Mouse (Mus musculus): Measurements from ENCODE around the gene Arhgef3. TPM values are rescaled to one million over a fixed set of nuclear protein-coding genes. Genes with fewer than 3 reads are reported as not detected.

Arhgef3 gene
- polyA plus RNA-seq, 1 experiment: 17.0 TPM

DNA sequence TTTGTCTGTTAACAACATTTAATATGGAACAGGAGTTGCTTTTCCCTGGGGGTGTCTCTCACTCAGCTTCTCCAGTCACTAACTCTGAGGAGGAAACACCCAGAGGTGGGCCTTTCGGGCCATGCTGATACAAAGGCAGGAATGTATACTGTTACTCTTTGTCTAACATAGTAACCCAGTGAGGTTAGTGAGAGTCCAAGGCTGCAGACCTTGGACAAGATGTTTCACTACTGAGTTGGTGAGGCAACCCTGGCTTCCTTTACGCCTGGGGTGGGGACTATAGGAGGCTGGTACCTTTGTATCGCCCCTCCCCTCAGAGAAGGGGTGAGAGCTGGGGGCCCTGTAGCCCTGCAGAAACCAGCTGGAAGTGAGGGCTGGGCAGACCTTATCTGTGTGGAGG, 7.9 kb downstream of the Arhgef3 start:
- TF ChIP-seq CTCF (IDR thresholded peaks at IDR 0.05; ENCODE audit: borderline replicate concordance, control insufficient read depth, extremely low read depth, insufficient read depth, low read length, poor library complexity) (no peak), POLR2A (IDR thresholded peaks at IDR 0.05; ENCODE audit: control insufficient read depth, extremely low read depth, insufficient read depth, low read length, poor library complexity) (no peak)
- WGBS: 84% methylated on average over 3 of the region's 3 CpGs
- H3K27me3 ChIP-seq (ENCODE audit: control insufficient read depth, insufficient read depth, low read length): no peaks in the 10 kb centered on the region
- no peak overlapping the region for H3K4me3 ChIP-seq (ENCODE audit: control insufficient read depth, insufficient read depth, low read length)
- no peak overlapping the region for H3K27ac ChIP-seq (ENCODE audit: control insufficient read depth, insufficient read depth, low read length)
- H3K4me1 ChIP-seq (replicated peaks; ENCODE audit: control insufficient read depth, insufficient read depth, low read length): no peaks in the 10 kb centered on the region
- DNase-seq: no peak
- no peaks in the 10 kb centered on the region for H3K36me3 ChIP-seq (ENCODE audit: control insufficient read depth, insufficient read depth, low read length)

DNA sequence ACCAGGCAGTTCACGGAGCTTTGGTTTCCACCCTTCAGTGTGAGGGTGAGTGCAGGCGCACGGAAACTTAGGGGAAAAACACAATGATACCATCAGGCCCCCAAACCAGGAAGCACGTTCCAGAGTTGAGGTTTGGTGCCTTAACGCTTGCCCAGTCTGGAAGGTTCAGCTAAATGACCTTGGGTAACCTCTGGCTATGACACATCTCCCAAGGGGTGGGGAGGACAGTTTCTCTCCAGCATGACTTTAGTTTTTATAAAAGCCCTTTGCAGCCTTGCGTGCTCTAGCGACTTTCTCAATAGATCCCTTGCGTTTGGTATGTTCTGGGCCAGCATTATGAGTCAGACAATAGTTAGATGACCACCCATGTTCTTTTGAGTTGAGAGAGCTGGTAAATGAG, 8.8 kb downstream of the Arhgef3 start:
- no peaks in the 10 kb centered on the region for H3K27me3 ChIP-seq (ENCODE audit: control insufficient read depth, insufficient read depth, low read length)
- H3K4me1 ChIP-seq (replicated peaks; ENCODE audit: control insufficient read depth, insufficient read depth, low read length): no peaks in the 10 kb centered on the region
- no peak overlapping the region for H3K27ac ChIP-seq (ENCODE audit: control insufficient read depth, insufficient read depth, low read length)
- H3K36me3 ChIP-seq (ENCODE audit: control insufficient read depth, insufficient read depth, low read length): no peaks in the 10 kb centered on the region
- no peak for DNase-seq
- TF ChIP-seq CTCF (IDR thresholded peaks at IDR 0.05; ENCODE audit: borderline replicate concordance, control insufficient read depth, extremely low read depth, insufficient read depth, low read length, poor library complexity): no peak
- no peak for TF ChIP-seq POLR2A (IDR thresholded peaks at IDR 0.05; ENCODE audit: control insufficient read depth, extremely low read depth, insufficient read depth, low read length, poor library complexity)
- WGBS: 14% methylated on average over 8 of the region's 8 CpGs
- H3K4me3 ChIP-seq (ENCODE audit: control insufficient read depth, insufficient read depth, low read length): no peak overlapping the region

DNA sequence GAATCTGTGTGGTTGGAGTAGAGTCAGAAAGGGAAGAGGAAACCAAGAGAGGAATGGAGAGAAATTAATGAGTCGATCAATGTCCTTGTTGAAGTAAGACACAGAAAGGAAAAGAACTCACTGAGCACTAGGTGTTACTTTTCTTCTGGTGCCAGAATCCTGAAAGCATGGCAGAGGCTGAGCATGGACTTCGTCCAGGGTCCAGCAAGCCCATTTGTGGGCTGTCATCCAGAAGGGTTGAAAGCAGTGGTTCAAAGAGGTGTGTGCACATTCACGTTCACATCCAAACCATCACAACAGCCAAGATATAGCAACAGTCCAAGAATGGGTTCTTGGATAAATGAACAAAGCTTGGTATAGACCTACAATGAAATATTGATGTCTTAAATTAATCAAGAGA, 15.3 kb downstream of the Arhgef3 start:
- WGBS: 96% methylated on average over 3 of the region's 3 CpGs
- Histone ChIP-seq H3K36me3 (ENCODE audit: control insufficient read depth, insufficient read depth, low read length) (no peaks in the 10 kb centered on the region), H3K4me1 (replicated peaks; ENCODE audit: control insufficient read depth, insufficient read depth, low read length) (no peaks in the 10 kb centered on the region), H3K27me3 (ENCODE audit: control insufficient read depth, insufficient read depth, low read length) (no peaks in the 10 kb centered on the region), H3K4me3 (ENCODE audit: control insufficient read depth, insufficient read depth, low read length) (no peak overlapping the region), H3K27ac (ENCODE audit: control insufficient read depth, insufficient read depth, low read length) (no peak overlapping the region)
- no peak for TF ChIP-seq CTCF (IDR thresholded peaks at IDR 0.05; ENCODE audit: borderline replicate concordance, control insufficient read depth, extremely low read depth, insufficient read depth, low read length, poor library complexity)
- TF ChIP-seq POLR2A (IDR thresholded peaks at IDR 0.05; ENCODE audit: control insufficient read depth, extremely low read depth, insufficient read depth, low read length, poor library complexity): no peak
- no peak for DNase-seq

DNA sequence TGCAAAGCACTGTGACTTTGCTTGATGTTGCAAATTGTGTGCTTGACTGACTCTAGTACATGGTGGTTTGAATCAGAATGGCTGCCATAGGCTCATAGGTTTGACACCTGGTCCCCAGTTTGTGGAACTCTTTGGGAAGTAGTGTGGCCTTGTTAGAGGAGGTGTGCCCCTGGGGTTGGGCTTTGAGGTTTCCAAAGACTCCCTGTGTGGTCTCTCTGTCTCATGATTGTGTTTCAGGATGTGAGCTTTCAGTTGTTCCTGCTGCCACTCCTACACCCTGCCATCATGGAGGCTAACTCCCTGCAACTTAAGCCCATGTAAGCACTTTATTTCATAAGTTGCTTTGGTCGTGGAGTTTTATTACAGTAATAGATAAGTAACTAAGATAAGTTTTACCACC, 16.0 kb downstream of the Arhgef3 start:
- no peaks in the 10 kb centered on the region for H3K4me1 ChIP-seq (replicated peaks; ENCODE audit: control insufficient read depth, insufficient read depth, low read length)
- 80% methylated on average over 1 of the region's 1 CpGs for WGBS
- DNase-seq: no peak
- no peaks in the 10 kb centered on the region for H3K27me3 ChIP-seq (ENCODE audit: control insufficient read depth, insufficient read depth, low read length)
- no peak for TF ChIP-seq CTCF (IDR thresholded peaks at IDR 0.05; ENCODE audit: borderline replicate concordance, control insufficient read depth, extremely low read depth, insufficient read depth, low read length, poor library complexity)
- TF ChIP-seq POLR2A (IDR thresholded peaks at IDR 0.05; ENCODE audit: control insufficient read depth, extremely low read depth, insufficient read depth, low read length, poor library complexity): no peak
- H3K27ac ChIP-seq (ENCODE audit: control insufficient read depth, insufficient read depth, low read length): no peak overlapping the region
- H3K4me3 ChIP-seq (ENCODE audit: control insufficient read depth, insufficient read depth, low read length): no peak overlapping the region
- no peaks in the 10 kb centered on the region for H3K36me3 ChIP-seq (ENCODE audit: control insufficient read depth, insufficient read depth, low read length)

- Histone ChIP-seq H3K4me3 (ENCODE audit: control insufficient read depth, insufficient read depth, low read length) (no peak overlapping the region), H3K27ac (ENCODE audit: control insufficient read depth, insufficient read depth, low read length) (no peak overlapping the region), H3K4me1 (replicated peaks; ENCODE audit: control insufficient read depth, insufficient read depth, low read length) (no peaks in the 10 kb centered on the region), H3K36me3 (ENCODE audit: control insufficient read depth, insufficient read depth, low read length) (no peaks in the 10 kb centered on the region), H3K27me3 (ENCODE audit: control insufficient read depth, insufficient read depth, low read length) (no peaks in the 10 kb centered on the region)
- TF ChIP-seq CTCF (IDR thresholded peaks at IDR 0.05; ENCODE audit: borderline replicate concordance, control insufficient read depth, extremely low read depth, insufficient read depth, low read length, poor library complexity) (no peak), POLR2A (IDR thresholded peaks at IDR 0.05; ENCODE audit: control insufficient read depth, extremely low read depth, insufficient read depth, low read length, poor library complexity) (no peak)
- WGBS: 67% methylated on average over 1 of the region's 1 CpGs
- no peak for DNase-seq
Observed at GRCm38 (mm10) chr14:27131521-27131920, 16.8 kb downstream of the Arhgef3 start.

GRCm38 (mm10) chr14:27138891-27139290, 24.2 kb downstream of the Arhgef3 start:
- TF ChIP-seq POLR2A (IDR thresholded peaks at IDR 0.05; ENCODE audit: control insufficient read depth, extremely low read depth, insufficient read depth, low read length, poor library complexity): no peak
- TF ChIP-seq CTCF (IDR thresholded peaks at IDR 0.05; ENCODE audit: borderline replicate concordance, control insufficient read depth, extremely low read depth, insufficient read depth, low read length, poor library complexity): no peak
- H3K27ac ChIP-seq (ENCODE audit: control insufficient read depth, insufficient read depth, low read length): no peak overlapping the region
- DNase-seq: no peak
- H3K4me1 ChIP-seq (replicated peaks; ENCODE audit: control insufficient read depth, insufficient read depth, low read length): no peaks in the 10 kb centered on the region
- WGBS: 93% methylated on average over 9 of the region's 9 CpGs
- no peak overlapping the region for H3K4me3 ChIP-seq (ENCODE audit: control insufficient read depth, insufficient read depth, low read length)
- H3K36me3 ChIP-seq (ENCODE audit: control insufficient read depth, insufficient read depth, low read length): no peaks in the 10 kb centered on the region
- no peaks in the 10 kb centered on the region for H3K27me3 ChIP-seq (ENCODE audit: control insufficient read depth, insufficient read depth, low read length)

- Histone ChIP-seq H3K4me3 (ENCODE audit: control insufficient read depth, insufficient read depth, low read length) (no peak overlapping the region), H3K36me3 (ENCODE audit: control insufficient read depth, insufficient read depth, low read length) (no peaks in the 10 kb centered on the region), H3K27ac (ENCODE audit: control insufficient read depth, insufficient read depth, low read length) (no peak overlapping the region), H3K4me1 (replicated peaks; ENCODE audit: control insufficient read depth, insufficient read depth, low read length) (no peaks in the 10 kb centered on the region), H3K27me3 (ENCODE audit: control insufficient read depth, insufficient read depth, low read length) (no peaks in the 10 kb centered on the region)
- TF ChIP-seq CTCF (IDR thresholded peaks at IDR 0.05; ENCODE audit: borderline replicate concordance, control insufficient read depth, extremely low read depth, insufficient read depth, low read length, poor library complexity): no peak
- no peak for TF ChIP-seq POLR2A (IDR thresholded peaks at IDR 0.05; ENCODE audit: control insufficient read depth, extremely low read depth, insufficient read depth, low read length, poor library complexity)
- DNase-seq: no peak
- 89% methylated on average over 3 of the region's 3 CpGs for WGBS
Observed at GRCm38 (mm10) chr14:27139968-27140367, 25.3 kb downstream of the Arhgef3 start.

All from thymus, adult 2 months (tissue).